ENCODE assay signal across 8 mouse cellular contexts in genomic region chr13:60173591-60174524, GRCm38 (mm10). TPM values are rescaled to one million over a fixed set of nuclear protein-coding genes. Genes with fewer than 3 reads are reported as not detected.
DNase-seq lines count a peak whose midpoint lies in the region; ATAC-seq and TF ChIP-seq lines count a peak whose summit lies in the region.

No protein-coding gene starts in this region.

- H3K4me1 ChIP-seq in limb, embryonic 10.5 days, result peaks cover 47% of the 10 kb centered on the region
- H3K4me1 ChIP-seq in neural tube, embryonic 11.5 days (ENCODE audit: control insufficient read depth, insufficient read depth, low read length), result peaks cover 27% of the 10 kb centered on the region

- peak overlapping the region; percentile 90 for H3K9ac ChIP-seq in neural tube, embryonic 11.5 days (ENCODE audit: low read length)

- peaks cover 12% of the 10 kb centered on the region for H3K36me3 ChIP-seq in limb, embryonic 10.5 days
- no peaks in the 10 kb centered on the region for H3K36me3 ChIP-seq in neural tube, embryonic 11.5 days (ENCODE audit: control insufficient read depth, insufficient read depth, low read length)

- TF ChIP-seq CTCF in gastrocnemius, adult 2 months (IDR thresholded peaks at IDR 0.05), result no peak

- ATAC-seq in neural tube, embryonic 11.5 days (ENCODE audit: insufficient read depth, low FRiP score, low TSS enrichment), result no peak

- peak overlapping the region; percentile 64 for H3K4me2 ChIP-seq in neural tube, embryonic 11.5 days (ENCODE audit: low read depth)

- intact Hi-C loops in gastrocnemius, adult 2 months (cut with DNase I), result loop anchor here (5.0 kb wide), 2 partner anchors 87 to 332 kb away; no protein-coding TSS in a partner anchor
- intact Hi-C loops in gastrocnemius, postnatal 14 days (cut with DNase I; ENCODE audit: low total_unique reads), result loop anchor here (10.0 kb wide), 1 partner anchor 279 kb away; no protein-coding TSS in a partner anchor

- peaks cover 4% of the 10 kb centered on the region; the same call in 1 of the 2 replicates for H3K27me3 ChIP-seq in limb, embryonic 10.5 days (ENCODE audit: low read depth, poor library complexity, severe bottlenecking)
- no peaks in the 10 kb centered on the region for H3K27me3 ChIP-seq in neural tube, embryonic 11.5 days (ENCODE audit: control insufficient read depth, insufficient read depth, low read length)

- peak overlapping the region; percentile 93 for H3K4me3 ChIP-seq in gastrocnemius, adult 2 months
- H3K4me3 ChIP-seq in limb, embryonic 10.5 days, result peak overlapping the region; percentile 98
- H3K4me3 ChIP-seq in neural tube, embryonic 11.5 days (ENCODE audit: low read depth, low read length), result peak overlapping the region; percentile 97

- 6% methylated on average over 12 of the region's 12 CpGs for WGBS in limb, embryonic 10.5 days
- 2% methylated on average over 12 of the region's 12 CpGs for WGBS in neural tube, embryonic 11.5 days

- H3K9me3 ChIP-seq in limb, embryonic 10.5 days (replicated peaks), result no peaks in the 10 kb centered on the region
- H3K9me3 ChIP-seq in neural tube, embryonic 11.5 days (ENCODE audit: control insufficient read depth, low read length), result no peaks in the 10 kb centered on the region

- H3K27ac ChIP-seq in gastrocnemius, adult 2 months, result peak overlapping the region; percentile 92
- peak overlapping the region; percentile 100 for H3K27ac ChIP-seq in limb, embryonic 10.5 days
- peak overlapping the region; percentile 99 for H3K27ac ChIP-seq in neural tube, embryonic 11.5 days (ENCODE audit: low read depth, low read length)

- no peak for DNase-seq in gastrocnemius, adult 2 months
- DNase-seq in gastrocnemius, postnatal 14 days, result no peak
- peak; percentile 32 for DNase-seq in heart, postnatal 4 days
- DNase-seq in limb, embryonic 10.5 days (ENCODE audit: low spot score), result peak; percentile 45
- peak; percentile 45 for DNase-seq in neural tube, embryonic 11.5 days (ENCODE audit: low spot score)
- DNase-seq in ovary, postnatal 10 days (ENCODE audit: low spot score), result no peak
- DNase-seq in thymus, postnatal 10 days (ENCODE audit: low spot score in 2 of 2), result no peak
- DNase-seq in urinary bladder, postnatal 36 days (ENCODE audit: low spot score in 2 of 2), result no peak

RNA-seq across cellular contexts. Expression of gene Gas1, which starts 3.3 kb away (rescaled TPM):
- 10 to 100 TPM; 11.2 to 18.6 TPM for total RNA-seq in gastrocnemius, adult 2 months (2021)
- 10 to 100 TPM; 34.7 to 46.8 TPM for total RNA-seq in gastrocnemius, postnatal 14 days (2021)
- 10 to 100 TPM; 53.5 to 56.8 TPM for total RNA-seq in heart, postnatal 4 days (2021)
- polyA plus RNA-seq in limb, embryonic 10.5 days (2016; fragmentation: Nextera tagmentation; extraction: Ambion mirVana), result 143 and 161 TPM in 2 replicates
- 168 and 192 TPM in 2 replicates for polyA plus RNA-seq in neural tube, embryonic 11.5 days (2014; fragmentation: Nextera tagmentation; extraction: Ambion mirVana)

Comparison
In these comparisons a context has a peak if more than half of its experiments do, and no peak if none do; other contexts are left out.
1. DNase-seq: peak in heart, postnatal 4 days (single experiment), limb, embryonic 10.5 days (single experiment) and neural tube, embryonic 11.5 days (single experiment); none in gastrocnemius, adult 2 months (single experiment), gastrocnemius, postnatal 14 days (single experiment), ovary, postnatal 10 days (single experiment), thymus, postnatal 10 days (0 of 2) and urinary bladder, postnatal 36 days (0 of 2).
2. Peak in every context shown above with its lines, with median percentiles within 50 percentile points of each other: H3K27ac ChIP-seq and H3K4me3 ChIP-seq.